Mouse (Mus musculus): Measurements from ENCODE around the gene Nhlrc4.

DNA sequence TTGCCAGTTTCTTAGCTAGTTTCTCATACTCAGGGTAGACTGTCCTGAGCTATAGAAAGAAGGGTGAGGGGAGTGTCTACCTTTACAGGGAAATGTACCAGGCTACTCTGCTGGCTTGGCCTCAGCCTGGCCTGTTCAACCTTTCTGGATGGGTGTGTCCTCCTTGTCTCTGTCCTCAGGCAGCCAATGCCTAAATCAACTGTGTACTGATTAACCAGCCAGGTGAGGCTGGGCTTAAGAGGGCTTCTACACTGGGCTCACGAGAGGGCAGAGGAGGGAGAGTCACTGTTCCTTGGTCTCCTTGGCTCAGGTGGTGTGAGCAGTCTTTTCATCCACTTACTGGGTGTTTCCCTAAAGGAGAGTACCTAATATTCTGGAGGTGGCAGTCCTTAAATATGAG is 23.4 kb upstream of the Nhlrc4 start:
- no peak for TF ChIP-seq TAL1 (IDR thresholded peaks at IDR 0.05; ENCODE audit: low read length)
- no peak for TF ChIP-seq GATA1 (IDR thresholded peaks at IDR 0.05; ENCODE audit: low read length)
